Mouse (Mus musculus) spleen, postnatal 36 days (tissue): ENCODE data around the gene Rwdd3.

Experiments used
- DNase-seq, 2 experiments: peaks; one replicate each; pipeline ENCODE4 v3.0.0; 2022; ENCODE audit warnings: low spot score in 2 of 2, mixed read lengths in 1 of 2

Gene Rwdd3

GRCm38 (mm10) chr3:121171243-121171871 lies at the start of gene Rwdd3:
Gene Rwdd3, minus strand, starts transcription at chr3:121171695.
- peak; percentile 89 to 90 for DNase-seq

DNA sequence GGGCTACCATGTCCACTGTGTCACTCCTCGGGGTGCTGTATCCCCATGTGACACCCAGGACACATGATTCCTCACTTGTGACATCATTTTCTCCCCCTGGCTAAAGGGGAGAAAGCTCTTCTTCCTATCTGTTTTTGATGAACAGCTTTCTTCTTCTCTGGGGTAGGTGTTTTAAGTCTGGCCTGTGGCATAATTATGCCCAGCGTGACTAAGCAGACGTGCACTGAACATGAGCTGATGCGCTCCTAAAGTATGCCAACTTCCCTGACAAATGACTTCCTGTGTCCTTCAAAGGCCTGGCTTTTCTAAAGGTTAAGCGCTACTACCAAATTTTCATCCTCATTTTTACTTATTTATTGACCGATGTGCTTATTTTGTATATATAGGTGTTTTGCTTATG lies 45.5 kb upstream of the Rwdd3 start:
- no peak for DNase-seq

DNA sequence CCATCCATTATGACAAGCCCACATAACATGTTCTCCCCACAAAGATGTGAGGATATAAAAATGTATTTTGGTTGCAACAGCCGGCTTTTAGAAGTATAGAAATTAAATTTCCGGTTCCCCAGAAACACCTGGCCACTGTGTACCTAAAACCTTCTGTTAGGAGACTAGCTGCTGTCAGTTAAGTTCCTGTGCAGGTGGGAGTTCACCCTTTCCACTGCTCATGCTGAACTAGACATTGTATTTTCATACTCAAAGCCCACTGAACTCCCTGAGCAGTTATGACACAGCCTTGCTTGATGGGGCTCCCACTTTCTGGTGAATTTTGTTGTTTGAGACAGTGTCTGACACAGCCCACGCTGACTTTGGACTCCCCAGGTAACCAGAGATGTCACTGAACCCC lies 42.0 kb upstream of the Rwdd3 start:
- DNase-seq: no peak

- DNase-seq: no peak
These were observed 40.7 kb upstream of the Rwdd3 start for GRCm38 (mm10) chr3:121212156-121212555.

GRCm38 (mm10) chr3:121208994-121209393 lies 37.5 kb upstream of the Rwdd3 start:
- DNase-seq: no peak

GRCm38 (mm10) chr3:121206202-121206882 lies 34.8 kb upstream of the Rwdd3 start:
- DNase-seq: no peak

DNA sequence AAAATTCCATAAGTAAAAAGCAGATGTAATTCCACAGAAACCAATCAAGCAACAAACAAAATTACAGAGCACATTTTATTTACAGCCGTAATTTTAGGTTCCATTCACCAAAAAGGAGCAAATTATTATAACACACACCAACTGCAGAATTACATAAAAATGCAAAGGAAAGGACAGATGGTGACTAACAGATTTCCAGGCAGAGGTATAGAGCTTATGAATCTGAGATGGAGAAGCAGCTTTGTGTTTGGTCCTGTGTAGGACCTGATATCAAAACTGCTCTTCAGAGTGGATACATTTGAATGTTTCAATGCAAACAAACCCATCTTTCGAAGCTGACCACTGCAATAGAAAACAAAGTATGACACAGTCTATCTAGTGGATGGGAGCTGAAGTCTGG lies 31.1 kb upstream of the Rwdd3 start:
- DNase-seq: no peak

GRCm38 (mm10) chr3:121201012-121201747 lies 29.7 kb upstream of the Rwdd3 start:
- DNase-seq: peak; percentile 35 to 55

- no peak for DNase-seq
These were observed 17.7 kb upstream of the Rwdd3 start for GRCm38 (mm10) chr3:121189199-121189598.

GRCm38 (mm10) chr3:121187510-121187909 lies 16.0 kb upstream of the Rwdd3 start:
- no peak for DNase-seq

GRCm38 (mm10) chr3:121186925-121187324 lies 15.4 kb upstream of the Rwdd3 start:
- no peak for DNase-seq

- no peak for DNase-seq
These were observed 13.7 kb upstream of the Rwdd3 start for GRCm38 (mm10) chr3:121185197-121185596.

DNA sequence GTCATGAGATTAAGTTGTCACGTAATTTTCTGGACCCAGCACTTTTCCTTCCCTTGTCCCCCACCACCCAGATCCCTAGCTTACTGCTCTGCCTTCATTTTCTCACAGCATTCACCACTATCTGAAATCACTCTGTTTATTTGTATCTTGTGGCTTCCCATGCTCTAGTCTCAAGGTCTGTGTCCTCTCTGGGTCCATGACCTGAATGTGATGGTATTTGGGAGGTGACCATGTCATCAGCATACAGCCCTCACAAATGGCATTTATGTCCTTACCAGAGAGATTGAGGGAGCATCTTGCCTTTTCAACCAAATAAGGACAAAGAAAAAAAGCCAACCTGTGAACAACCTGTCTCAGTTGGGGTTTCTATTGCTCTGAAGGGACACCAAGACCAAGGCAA lies 4.5 kb upstream of the Rwdd3 start:
- no peak for DNase-seq

DNA sequence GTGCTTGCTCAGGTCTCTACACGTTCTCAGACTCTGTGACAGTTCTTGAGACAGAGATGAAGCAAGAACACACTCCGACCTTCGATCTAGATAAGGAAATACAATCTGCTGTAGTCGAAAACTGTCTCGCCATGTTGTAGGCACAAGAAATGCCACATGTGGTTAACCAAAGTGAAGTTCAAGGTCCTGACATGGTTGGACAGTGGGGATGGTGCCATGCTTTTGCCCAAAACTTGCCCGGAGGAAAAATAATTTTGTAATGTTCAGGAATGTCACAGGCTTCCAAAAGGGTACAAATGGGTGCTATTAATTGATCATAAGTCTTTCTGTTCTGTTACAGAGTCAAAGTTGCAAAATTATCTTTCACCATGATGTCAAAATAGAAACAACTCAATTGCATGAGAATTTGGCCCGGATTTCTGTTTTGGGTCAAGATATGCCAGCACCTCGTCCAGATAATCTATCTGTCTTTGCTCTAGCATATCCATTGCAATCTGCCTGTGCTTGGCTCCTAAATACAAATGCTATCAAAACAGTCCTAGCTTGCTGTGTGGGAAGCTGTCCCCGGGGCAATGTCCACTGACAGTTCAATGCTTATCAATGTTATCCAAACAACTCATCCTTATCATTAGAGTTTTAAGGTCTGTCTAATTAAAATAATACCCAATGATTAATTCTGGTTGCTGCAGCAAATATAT lies 2.9 kb upstream of the Rwdd3 start:
- no peak for DNase-seq

DNA sequence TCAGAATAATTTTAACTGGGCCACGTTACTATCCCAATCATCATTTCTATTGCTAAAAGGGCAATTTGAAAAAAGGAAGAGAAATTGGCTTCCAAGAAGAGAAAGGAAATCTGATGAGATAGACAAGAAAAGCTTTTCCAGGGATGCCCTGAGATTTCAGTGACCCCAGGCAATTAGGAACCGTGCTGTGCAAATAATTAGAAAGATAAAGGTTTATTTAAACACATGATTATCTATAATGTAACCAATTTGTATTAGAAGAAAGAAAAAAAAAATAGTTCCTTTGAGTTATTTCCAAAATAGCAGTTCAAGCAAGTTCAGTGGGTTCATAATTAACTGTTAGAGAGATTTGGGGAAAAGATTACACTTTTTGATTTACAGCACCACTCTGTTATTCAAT lies 1.2 kb upstream of the Rwdd3 start:
- DNase-seq: no peak

DNA sequence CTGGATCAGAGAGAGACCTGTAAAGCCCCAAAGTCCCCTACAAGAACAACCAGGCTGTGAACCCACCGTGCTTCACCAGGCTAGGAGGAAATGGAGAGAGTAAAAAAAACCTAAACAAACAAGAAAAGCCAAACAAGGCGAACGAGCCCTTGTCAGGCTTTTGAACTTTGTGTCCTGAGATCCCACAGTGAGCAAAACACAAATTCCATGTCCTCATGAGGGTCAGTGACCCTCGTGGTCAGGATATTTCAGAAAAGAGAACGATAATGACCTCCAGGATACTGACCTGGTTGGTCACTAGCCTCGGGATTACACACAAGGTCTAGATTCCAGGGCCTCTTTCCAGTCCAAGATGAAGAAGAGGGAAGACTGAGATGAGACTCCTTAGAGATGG lies 374 bp upstream of the Rwdd3 start:
- DNase-seq: no peak

DNA sequence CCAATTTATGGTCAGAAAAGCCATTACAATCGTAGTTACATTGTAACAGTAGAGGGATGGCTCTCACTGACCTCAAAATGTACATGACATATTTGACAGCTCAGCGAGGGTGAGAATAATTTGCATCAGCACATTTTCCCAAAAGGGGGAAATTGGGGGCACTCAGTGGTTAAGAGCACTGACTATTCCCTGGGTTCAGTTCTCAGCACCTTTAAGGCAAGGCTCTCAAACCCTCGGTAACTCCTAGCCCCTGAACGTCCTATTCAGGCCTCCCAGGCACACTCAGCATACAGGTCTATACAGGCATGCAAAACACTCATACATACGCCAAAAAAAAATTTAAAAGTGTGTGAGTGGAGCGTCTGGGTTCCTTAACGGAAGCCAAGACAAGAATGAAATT lies 864 bp downstream of the Rwdd3 start:
- DNase-seq: no peak

GRCm38 (mm10) chr3:121169092-121169942 lies 2.2 kb downstream of the Rwdd3 start:
- DNase-seq: no peak

DNA sequence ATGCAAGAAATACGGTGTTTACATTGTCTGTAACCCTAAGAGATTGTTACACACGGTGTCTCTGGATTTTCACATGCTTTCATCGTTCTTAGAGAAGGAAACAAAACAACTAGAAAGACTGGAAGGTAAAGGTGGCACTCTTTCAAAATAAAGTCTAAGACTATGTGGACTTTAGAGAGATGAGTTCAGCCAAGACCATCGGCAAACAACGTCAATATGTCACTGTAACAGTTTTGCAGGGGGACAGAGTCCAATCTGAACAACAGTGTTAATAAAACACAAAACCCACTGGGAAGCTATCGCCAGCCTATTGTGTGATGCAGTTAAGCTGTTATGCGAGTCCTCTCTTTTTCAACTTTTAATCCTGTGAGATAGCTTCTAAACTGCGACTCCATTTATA lies 2.9 kb downstream of the Rwdd3 start:
- no peak for DNase-seq

DNA sequence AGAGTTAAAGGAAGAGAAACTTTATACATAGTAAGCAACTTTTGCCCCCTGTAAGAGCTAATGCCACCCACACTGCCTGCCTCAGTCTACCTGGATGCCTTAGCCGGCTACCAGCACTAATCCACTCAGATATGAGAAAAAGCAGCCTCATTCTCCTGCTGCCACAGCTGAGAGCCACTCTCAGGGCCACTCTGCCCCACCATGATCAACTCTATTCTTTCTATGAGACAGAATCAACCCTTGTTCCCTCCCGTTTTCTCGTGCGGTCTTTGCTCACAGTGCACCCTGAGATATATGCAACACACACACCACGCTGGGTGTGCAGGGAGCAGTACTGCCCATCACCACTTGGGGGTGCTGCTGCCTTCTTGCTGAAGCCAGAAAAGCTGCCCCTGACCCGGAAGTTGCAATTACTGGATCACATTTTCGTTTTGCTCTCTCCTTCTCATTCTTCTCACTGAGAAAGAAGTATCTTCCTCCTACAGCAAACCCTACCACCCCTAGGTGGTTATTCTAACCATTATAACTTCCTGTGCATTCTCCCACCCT lies 8.2 kb downstream of the Rwdd3 start:
- DNase-seq: peak; percentile 67 to 70

DNA sequence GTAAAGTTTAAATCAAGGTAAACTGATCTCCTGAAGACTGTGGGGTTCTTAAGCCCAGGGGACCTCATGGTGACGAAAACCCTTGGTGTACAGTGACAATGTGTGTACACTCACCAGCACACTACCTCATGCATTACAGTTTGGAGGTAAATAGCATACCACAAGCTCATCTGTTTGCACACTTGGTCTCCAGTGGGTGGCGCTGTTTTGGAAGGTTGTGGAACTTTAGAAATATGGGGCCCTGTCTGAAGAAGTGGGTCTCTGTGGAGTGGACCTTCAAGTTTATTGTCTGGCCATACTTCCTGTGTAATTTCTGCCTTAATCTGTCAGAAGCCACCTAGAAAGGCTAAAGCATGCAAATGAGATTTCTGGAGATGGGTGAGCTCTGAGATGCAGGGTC lies 9.8 kb downstream of the Rwdd3 start:
- no peak for DNase-seq
